Mouse (Mus musculus): ENCODE measurements around the gene Iffo1. TPM values are rescaled to one million over a fixed set of nuclear protein-coding genes. Genes with fewer than 3 reads are reported as not detected.

Gene Iffo1
- total and polyA plus RNA-seq, 2 experiments from 2014 or later, result 18.3 to 28.8 TPM

- no peak for ATAC-seq
- WGBS, result 83% methylated on average over 5 of the region's 5 CpGs
- DNase-seq, result no peak
- no peak for TF ChIP-seq CTCF (IDR thresholded peaks at IDR 0.05; ENCODE audit: low read depth)
- H3K27me3 ChIP-seq (ENCODE audit: insufficient read depth, low read length), result no peaks in the 10 kb centered on the region
- H3K27ac ChIP-seq (ENCODE audit: low read depth, low read length), result no peak overlapping the region
- H3K4me2 ChIP-seq (ENCODE audit: low read depth), result no peak overlapping the region
- H3K36me3 ChIP-seq (ENCODE audit: insufficient read depth), result 0 out of 2 replicates have a peak, but pooled peaks cover 8% of the 10 kb centered on the region
- H3K4me1 ChIP-seq (ENCODE audit: insufficient read depth), result peaks cover 6% of the 10 kb centered on the region; the same call in 1 of the 2 replicates
- H3K9me3 ChIP-seq (ENCODE audit: low read length), result no peaks in the 10 kb centered on the region
- no peak overlapping the region for H3K4me3 ChIP-seq (ENCODE audit: low read depth, low read length)
- H3K9ac ChIP-seq, result no peak overlapping the region
Measured at GRCm38 (mm10) chr6:125197166-125197565, 52.1 kb downstream of the Iffo1 start.

GRCm38 (mm10) chr6:125210436-125210835 lies 65.4 kb downstream of the Iffo1 start:
- Histone ChIP-seq H3K9me3 (ENCODE audit: low read length) (no peaks in the 10 kb centered on the region), H3K9ac (no peak overlapping the region), H3K4me1 (ENCODE audit: insufficient read depth) (no peaks in the 10 kb centered on the region), H3K4me3 (ENCODE audit: low read depth, low read length) (no peak overlapping the region), H3K36me3 (ENCODE audit: insufficient read depth) (no peaks in the 10 kb centered on the region), H3K27me3 (ENCODE audit: insufficient read depth, low read length) (peaks cover 5% of the 10 kb centered on the region; the same call in 1 of the 2 replicates), H3K4me2 (ENCODE audit: low read depth) (no peak overlapping the region), H3K27ac (ENCODE audit: low read depth, low read length) (no peak overlapping the region)
- TF ChIP-seq CTCF (IDR thresholded peaks at IDR 0.05; ENCODE audit: low read depth), result no peak
- ATAC-seq (no peak), DNase-seq (no peak)
- WGBS, result 79% methylated on average over 1 of the region's 1 CpGs

Small RNA genes lying within 50 kb of the gene (microRNA-seq; reads per million reads assigned to microRNA genes)
- gene Mir3098 (0.39 to 0.85 reads per million in 2 experiments), gene Mir7045 (0 to 0.12 reads per million in 2 experiments)

Other genes starting within 250 kb of the Iffo1 start
- 1.9 and 2.4 TPM in 2 replicates for gene Lag3, start 233.5 kb upstream of the Iffo1 start, total RNA-seq (2014; rRNA removed)
- 2.6 and 3.9 TPM in 2 replicates for gene Lag3, start 233.5 kb upstream of the Iffo1 start, polyA plus RNA-seq (2015; fragmentation: Nextera tagmentation; extraction: Ambion mirVana)
- 722 and 784 TPM in 2 replicates for gene Ptms, start 225.1 kb upstream of the Iffo1 start, total RNA-seq (2014; rRNA removed)
- 1,090 and 1,099 TPM in 2 replicates for gene Ptms, start 225.1 kb upstream of the Iffo1 start, polyA plus RNA-seq (2015; fragmentation: Nextera tagmentation; extraction: Ambion mirVana)
- 432 and 471 TPM in 2 replicates for gene Mlf2, start 213.9 kb upstream of the Iffo1 start, total RNA-seq (2014; rRNA removed)
- 665 and 718 TPM in 2 replicates for gene Mlf2, start 213.9 kb upstream of the Iffo1 start, polyA plus RNA-seq (2015; fragmentation: Nextera tagmentation; extraction: Ambion mirVana)
- gene Cops7a, start 179.7 kb upstream of the Iffo1 start, total RNA-seq (2014; rRNA removed), result 82.4 and 117 TPM in 2 replicates
- 87.8 and 93.0 TPM in 2 replicates for gene Cops7a, start 179.7 kb upstream of the Iffo1 start, polyA plus RNA-seq (2015; fragmentation: Nextera tagmentation; extraction: Ambion mirVana)
- gene Pianp, start 148.5 kb upstream of the Iffo1 start, total RNA-seq (2014; rRNA removed), result 12.2 and 18.3 TPM in 2 replicates
- 53.8 and 68.9 TPM in 2 replicates for gene Pianp, start 148.5 kb upstream of the Iffo1 start, polyA plus RNA-seq (2015; fragmentation: Nextera tagmentation; extraction: Ambion mirVana)
- 24.7 and 34.5 TPM in 2 replicates for gene Zfp384, start 136.1 kb upstream of the Iffo1 start, total RNA-seq (2014; rRNA removed)
- gene Zfp384, start 136.1 kb upstream of the Iffo1 start, polyA plus RNA-seq (2015; fragmentation: Nextera tagmentation; extraction: Ambion mirVana), result 7.2 and 8.4 TPM in 2 replicates
- 83.4 and 103 TPM in 2 replicates for gene Ing4, start 105.5 kb upstream of the Iffo1 start, total RNA-seq (2014; rRNA removed)
- gene Ing4, start 105.5 kb upstream of the Iffo1 start, polyA plus RNA-seq (2015; fragmentation: Nextera tagmentation; extraction: Ambion mirVana), result 102 and 111 TPM in 2 replicates
- gene Acrbp, start 95.6 kb upstream of the Iffo1 start, total RNA-seq (2014; rRNA removed), result 11.3 and 12.2 TPM in 2 replicates
- 11.4 and 13.8 TPM in 2 replicates for gene Acrbp, start 95.6 kb upstream of the Iffo1 start, polyA plus RNA-seq (2015; fragmentation: Nextera tagmentation; extraction: Ambion mirVana)
- gene Lpar5, start 77.3 kb upstream of the Iffo1 start, total RNA-seq (2014; rRNA removed), result 0.38 and 0.71 TPM in 2 replicates
- 0.59 and 0.61 TPM in 2 replicates for gene Lpar5, start 77.3 kb upstream of the Iffo1 start, polyA plus RNA-seq (2015; fragmentation: Nextera tagmentation; extraction: Ambion mirVana)
- 121 and 141 TPM in 2 replicates for gene Chd4, start 49.3 kb upstream of the Iffo1 start, total RNA-seq (2014; rRNA removed)
- gene Chd4, start 49.3 kb upstream of the Iffo1 start, polyA plus RNA-seq (2015; fragmentation: Nextera tagmentation; extraction: Ambion mirVana), result 53.3 and 72.6 TPM in 2 replicates
- gene Nop2, start 13.3 kb upstream of the Iffo1 start, total RNA-seq (2014; rRNA removed), result 47.2 and 56.0 TPM in 2 replicates
- 39.6 and 43.5 TPM in 2 replicates for gene Nop2, start 13.3 kb upstream of the Iffo1 start, polyA plus RNA-seq (2015; fragmentation: Nextera tagmentation; extraction: Ambion mirVana)
- 2,022 and 2,511 TPM in 2 replicates for gene Gapdh, start 21.2 kb downstream of the Iffo1 start, total RNA-seq (2014; rRNA removed)
- gene Gapdh, start 21.2 kb downstream of the Iffo1 start, polyA plus RNA-seq (2015; fragmentation: Nextera tagmentation; extraction: Ambion mirVana), result 1,543 and 1,551 TPM in 2 replicates
- 32.5 and 43.5 TPM in 2 replicates for gene Ncapd2, start 46.5 kb downstream of the Iffo1 start, total RNA-seq (2014; rRNA removed)
- 18.9 and 25.8 TPM in 2 replicates for gene Ncapd2, start 46.5 kb downstream of the Iffo1 start, polyA plus RNA-seq (2015; fragmentation: Nextera tagmentation; extraction: Ambion mirVana)
- 51.3 and 54.0 TPM in 2 replicates for gene Mrpl51, start 46.6 kb downstream of the Iffo1 start, total RNA-seq (2014; rRNA removed)
- gene Mrpl51, start 46.6 kb downstream of the Iffo1 start, polyA plus RNA-seq (2015; fragmentation: Nextera tagmentation; extraction: Ambion mirVana), result 146 and 148 TPM in 2 replicates
- 6.7 and 12.9 TPM in 2 replicates for gene Vamp1, start 70.3 kb downstream of the Iffo1 start, total RNA-seq (2014; rRNA removed)
- gene Vamp1, start 70.3 kb downstream of the Iffo1 start, polyA plus RNA-seq (2015; fragmentation: Nextera tagmentation; extraction: Ambion mirVana), result 7.9 and 11.9 TPM in 2 replicates
- gene Tapbpl, start 86.6 kb downstream of the Iffo1 start, total RNA-seq (2014; rRNA removed), result 2.5 and 4.3 TPM in 2 replicates
- 3.7 and 6.9 TPM in 2 replicates for gene Tapbpl, start 86.6 kb downstream of the Iffo1 start, polyA plus RNA-seq (2015; fragmentation: Nextera tagmentation; extraction: Ambion mirVana)
- gene Cd27, start 91.8 kb downstream of the Iffo1 start, total RNA-seq (2014; rRNA removed), result not detected in 2 replicates
- gene Cd27, start 91.8 kb downstream of the Iffo1 start, polyA plus RNA-seq (2015; fragmentation: Nextera tagmentation; extraction: Ambion mirVana), result 0.33 TPM in 1 of 2 replicates, not detected in the other
- gene Tuba3a, start 140.8 kb downstream of the Iffo1 start, total RNA-seq (2014; rRNA removed), result not detected in 2 replicates
- not detected in 2 replicates for gene Tuba3a, start 140.8 kb downstream of the Iffo1 start, polyA plus RNA-seq (2015; fragmentation: Nextera tagmentation; extraction: Ambion mirVana)
- gene Ltbr, start 168.6 kb downstream of the Iffo1 start, total RNA-seq (2014; rRNA removed), result 14.9 and 19.9 TPM in 2 replicates
- 11.4 and 14.8 TPM in 2 replicates for gene Ltbr, start 168.6 kb downstream of the Iffo1 start, polyA plus RNA-seq (2015; fragmentation: Nextera tagmentation; extraction: Ambion mirVana)
- gene Scnn1a, start 175.4 kb downstream of the Iffo1 start, total RNA-seq (2014; rRNA removed), result 0.67 and 1.2 TPM in 2 replicates
- 1.0 and 1.5 TPM in 2 replicates for gene Scnn1a, start 175.4 kb downstream of the Iffo1 start, polyA plus RNA-seq (2015; fragmentation: Nextera tagmentation; extraction: Ambion mirVana)
- gene Tnfrsf1a, start 204.1 kb downstream of the Iffo1 start, total RNA-seq (2014; rRNA removed), result 6.8 and 12.1 TPM in 2 replicates
- gene Tnfrsf1a, start 204.1 kb downstream of the Iffo1 start, polyA plus RNA-seq (2015; fragmentation: Nextera tagmentation; extraction: Ambion mirVana), result 13.2 and 13.6 TPM in 2 replicates
- 0.15 and 1.00 TPM in 2 replicates for gene Plekhg6, start 235.6 kb downstream of the Iffo1 start, total RNA-seq (2014; rRNA removed)
- gene Plekhg6, start 235.6 kb downstream of the Iffo1 start, polyA plus RNA-seq (2015; fragmentation: Nextera tagmentation; extraction: Ambion mirVana), result 0.16 TPM in 2 replicates